Comparison of ENCODE assay signal across 9 mouse cellular contexts in the genomic region with DNA sequence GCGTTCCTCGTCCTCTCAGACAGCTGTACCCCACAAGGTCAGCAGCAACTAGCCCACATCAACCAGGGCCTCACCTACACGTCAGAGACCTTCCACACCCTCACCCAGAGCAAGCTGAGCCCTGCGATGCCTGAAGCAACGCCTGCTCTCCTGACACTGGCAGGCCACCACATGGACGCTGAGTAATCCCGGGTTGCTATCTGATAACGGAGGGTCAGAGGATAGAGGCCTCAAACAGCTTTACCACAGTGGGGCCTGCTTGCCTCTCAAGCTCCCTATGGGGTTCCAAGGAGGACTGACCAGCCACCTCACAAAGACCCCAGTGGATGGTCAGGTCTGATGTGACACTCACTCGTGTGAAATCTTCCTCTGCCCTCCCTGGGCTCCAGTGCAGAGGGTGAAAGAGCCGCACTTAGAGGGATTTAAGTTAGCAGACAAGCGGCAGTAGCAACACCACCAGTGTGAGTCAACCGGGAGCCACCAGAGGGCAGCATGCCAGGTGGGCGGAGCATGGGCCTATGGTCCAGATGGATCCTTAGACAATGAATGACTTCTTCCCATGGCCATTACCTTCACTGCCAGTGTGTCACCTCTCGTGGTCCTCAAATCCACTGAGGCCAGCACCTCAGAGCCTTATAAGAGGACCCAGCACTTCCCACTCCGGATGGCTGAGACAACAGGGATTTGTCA. TPM values are rescaled to one million over a fixed set of nuclear protein-coding genes. Genes with fewer than 3 reads are reported as not detected.
DNase-seq lines count a peak whose midpoint lies in the region; ATAC-seq and TF ChIP-seq lines count a peak whose summit lies in the region.
"Had no signal": no experiment of that assay in that cellular context is flagged by ENCODE, and none has a peak within 500 bp of the region (broad histone marks: within the 10 kb centered on the region; RNA-seq: fewer than 3 reads in every experiment).

No protein-coding gene starts in this region.

- intact Hi-C loops in gastrocnemius, adult 2 months (cut with DNase I), result no loop called here

- DNase-seq in CD4-positive helper T cell, adult 2 months (ENCODE audit: low read depth, low spot score), result peak; percentile 45
- peak; percentile 73 for DNase-seq in MEL (ENCODE audit: low read depth, low spot score)
- peak; percentile 95 for DNase-seq in cerebellum, adult 2 months
- peak; percentile 84 for DNase-seq in gastrocnemius, adult 2 months
- peak; percentile 83 for DNase-seq in kidney, postnatal 14 days
- DNase-seq in lung, embryonic 14.5 days, result peak; percentile 85
- peak; percentile 80 for DNase-seq in right cerebral cortex, adult 18-20 months
- no peak for DNase-seq in c-Kit-positive CD71-positive TER-119-positive erythroid progenitor cells, embryonic 14.5 days (ENCODE audit: low spot score)

- ATAC-seq in lung, embryonic 14.5 days (ENCODE audit: insufficient read depth), result no peak

- WGBS in cerebellum, adult 2 months, result 20% methylated on average over 15 of the region's 15 CpGs
- 59% methylated on average over 15 of the region's 15 CpGs for WGBS in lung, embryonic 14.5 days

- H3K27ac ChIP-seq in MEL (ENCODE audit: control insufficient read depth, low read depth, low read length), result no peak overlapping the region
- H3K27ac ChIP-seq in cerebellum, adult 2 months (ENCODE audit: insufficient read depth, low read length), result peak overlapping the region; percentile 17; the same call in 1 of the 2 replicates
- H3K27ac ChIP-seq in gastrocnemius, adult 2 months, result no peak overlapping the region
- H3K27ac ChIP-seq in lung, embryonic 14.5 days (ENCODE audit: low read depth), result no peak overlapping the region
- H3K27ac ChIP-seq: heart, embryonic 15.5 days had no signal

- no peaks in the 10 kb centered on the region for H3K27me3 ChIP-seq in MEL (ENCODE audit: control insufficient read depth in 1 of 2, insufficient read depth in 2 of 2, low read length in 2 of 2)
- no peaks in the 10 kb centered on the region for H3K27me3 ChIP-seq in cerebellum, adult 2 months (ENCODE audit: control insufficient read depth, insufficient read depth, low read length)
- no peaks in the 10 kb centered on the region for H3K27me3 ChIP-seq in lung, embryonic 14.5 days (ENCODE audit: insufficient read depth, low read length)
- H3K27me3 ChIP-seq: heart, embryonic 15.5 days had no signal

- TF ChIP-seq RAD21 in MEL (IDR thresholded peaks at IDR 0.05; ENCODE audit: low read depth, low read length), result no peak

- H3K9me3 ChIP-seq in MEL (replicated peaks; ENCODE audit: insufficient read depth, low read length), result no peaks in the 10 kb centered on the region
- no peaks in the 10 kb centered on the region for H3K9me3 ChIP-seq in lung, embryonic 14.5 days (ENCODE audit: low read depth, low read length)
- H3K9me3 ChIP-seq: heart, embryonic 15.5 days had no signal

- TF ChIP-seq CTCF in MEL (IDR thresholded peaks at IDR 0.05 in 2 of 3, conservative IDR thresholded peaks at IDR 0.05 in 1 of 3; ENCODE audit: control insufficient read depth in 1 of 3, insufficient read depth in 1 of 3, low read depth in 2 of 3, low read length in 3 of 3, poor library complexity in 1 of 3, severe bottlenecking in 1 of 3), result peak; percentile 71 to 89 (median 81)
- peak; percentile 59; the same call in 1 of the 2 replicates for TF ChIP-seq CTCF in cerebellum, adult 2 months (IDR thresholded peaks at IDR 0.05; ENCODE audit: borderline replicate concordance, insufficient read depth, low read depth, low read length)
- peak; percentile 65 for TF ChIP-seq CTCF in gastrocnemius, adult 2 months (IDR thresholded peaks at IDR 0.05)
- peak; percentile 82 for TF ChIP-seq CTCF in lung, embryonic 14.5 days (IDR thresholded peaks at IDR 0.05; ENCODE audit: low read depth)

- H3K4me1 ChIP-seq in MEL (ENCODE audit: control insufficient read depth in 1 of 2, insufficient read depth in 2 of 2, low read length in 2 of 2), result no peaks in the 10 kb centered on the region
- H3K4me1 ChIP-seq in cerebellum, adult 2 months (ENCODE audit: control insufficient read depth, insufficient read depth, low read length), result peaks cover 71% of the 10 kb centered on the region
- H3K4me1 ChIP-seq in lung, embryonic 14.5 days (ENCODE audit: insufficient read depth), result no peaks in the 10 kb centered on the region

- H3K36me3 ChIP-seq in MEL (ENCODE audit: control insufficient read depth in 1 of 2, insufficient read depth in 2 of 2, low read length in 2 of 2), result peaks cover 0 to 7% of the 10 kb centered on the region in 2 experiments; a peak in 1 of 4 replicates
- H3K36me3 ChIP-seq in lung, embryonic 14.5 days (ENCODE audit: insufficient read depth), result peaks cover 95% of the 10 kb centered on the region

- no peak for TF ChIP-seq POLR2A in MEL (IDR thresholded peaks at IDR 0.05; ENCODE audit: control insufficient read depth in 1 of 2, insufficient read depth in 1 of 2, low read depth in 1 of 2, low read length in 2 of 2, poor library complexity in 1 of 2)
- no peak for TF ChIP-seq POLR2A in cerebellum, adult 2 months (IDR thresholded peaks at IDR 0.05; ENCODE audit: borderline replicate concordance, insufficient read depth, low read length)

- no peak overlapping the region for H3K4me2 ChIP-seq in lung, embryonic 14.5 days
- H3K4me2 ChIP-seq: heart, embryonic 15.5 days had no signal

- no peak for TF ChIP-seq EP300 in MEL (IDR thresholded peaks at IDR 0.05; ENCODE audit: low read depth in 1 of 2, low read length in 2 of 2)

- no peaks in the 10 kb centered on the region for H3K79me2 ChIP-seq in MEL (ENCODE audit: control insufficient read depth, insufficient read depth, low read length, poor library complexity)

- H3K4me3 ChIP-seq in MEL (ENCODE audit: control insufficient read depth in 1 of 2, insufficient read depth in 1 of 2, low read depth in 2 of 2, low read length in 2 of 2), result no peak overlapping the region
- no peak overlapping the region for H3K4me3 ChIP-seq in cerebellum, adult 2 months (replicated peaks; ENCODE audit: insufficient read depth, low read depth, low read length)
- H3K4me3 ChIP-seq in gastrocnemius, adult 2 months, result no peak overlapping the region
- H3K4me3 ChIP-seq in lung, embryonic 14.5 days (ENCODE audit: low read depth, low read length), result no peak overlapping the region
- H3K4me3 ChIP-seq: heart, embryonic 15.5 days had no signal

- H3K9ac ChIP-seq in MEL (ENCODE audit: control insufficient read depth, low read depth, low read length, poor library complexity, severe bottlenecking), result no peak overlapping the region
- no peak overlapping the region for H3K9ac ChIP-seq in lung, embryonic 14.5 days
- H3K9ac ChIP-seq: heart, embryonic 15.5 days had no signal

TF ChIP-seq in MEL, 35 proteins besides CTCF, POLR2A, EP300 and RAD21:
- no peak for TF ChIP-seq HCFC1 (IDR thresholded peaks at IDR 0.05; ENCODE audit: low read depth, low read length)
- no peak for TF ChIP-seq MYC (IDR thresholded peaks at IDR 0.05; ENCODE audit: low read depth, low read length)
- TF ChIP-seq SMC3 (IDR thresholded peaks at IDR 0.05; ENCODE audit: low read depth, low read length), result peak; percentile 41
- no peak for TF ChIP-seq JUND (IDR thresholded peaks at IDR 0.05; ENCODE audit: low read depth, low read length)
TF ChIP-seq in MEL: peak in this region for 1.

RNA-seq across cellular contexts. Expression of gene Tmem201, which starts 12.0 kb away (rescaled TPM):
- 28.3 and 31.5 TPM in 2 replicates for total RNA-seq in MEL (2012; rRNA removed)
- 10 to 100 TPM in 1 of 2 experiments, not detected in 1; 60.6 TPM for polyA plus RNA-seq in MEL (2012; ENCODE audit: insufficient read depth in 1 of 2, insufficient read length in 2 of 2, low read depth in 1 of 2, low replicate concordance in 2 of 2, missing spikeins in 1 of 2)
- polyA plus RNA-seq in cerebellum, adult 2 months (2012; rRNA removed), result 146 and 171 TPM in 2 replicates
- total RNA-seq in gastrocnemius, adult 2 months (2021), result 10 to 100 TPM; 37.2 to 51.0 TPM
- polyA plus RNA-seq in lung, embryonic 14.5 days (2014; fragmentation: Nextera tagmentation; extraction: Ambion mirVana), result 24.7 and 30.3 TPM in 2 replicates

RNA-seq across cellular contexts. Expression of gene Pik3cd, which starts 23.4 kb away (rescaled TPM):
- total RNA-seq in MEL (2012; rRNA removed), result 45.7 and 45.9 TPM in 2 replicates
- polyA plus RNA-seq in MEL (2012; ENCODE audit: insufficient read depth in 1 of 2, insufficient read length in 2 of 2, low read depth in 1 of 2, low replicate concordance in 2 of 2, missing spikeins in 1 of 2), result 100 to 1,000 TPM in 1 of 2 experiments, 10 to 100 TPM in 1; 49.8 to 152 TPM
- 8.3 and 8.6 TPM in 2 replicates for polyA plus RNA-seq in cerebellum, adult 2 months (2012; rRNA removed)
- 1 to 10 TPM; 8.9 to 9.1 TPM for total RNA-seq in gastrocnemius, adult 2 months (2021)
- 4.9 and 5.5 TPM in 2 replicates for polyA plus RNA-seq in lung, embryonic 14.5 days (2014; fragmentation: Nextera tagmentation; extraction: Ambion mirVana)

RNA-seq across cellular contexts. Expression of gene Slc25a33, which starts 48.3 kb away (rescaled TPM):
- total RNA-seq in MEL (2012; rRNA removed), result 20.6 and 21.4 TPM in 2 replicates
- polyA plus RNA-seq in MEL (2012; ENCODE audit: insufficient read depth in 1 of 2, insufficient read length in 2 of 2, low read depth in 1 of 2, low replicate concordance in 2 of 2, missing spikeins in 1 of 2), result 100 to 1,000 TPM in 1 of 2 experiments, 10 to 100 TPM in 1; 24.8 to 103 TPM
- polyA plus RNA-seq in cerebellum, adult 2 months (2012; rRNA removed), result 73.4 and 77.0 TPM in 2 replicates
- total RNA-seq in gastrocnemius, adult 2 months (2021), result 10 to 100 TPM; 11.3 to 11.7 TPM
- 8.7 and 9.6 TPM in 2 replicates for polyA plus RNA-seq in lung, embryonic 14.5 days (2014; fragmentation: Nextera tagmentation; extraction: Ambion mirVana)
